9 mouse cellular contexts compared by ENCODE assay signal in genomic region chr10:115051602-115052001, GRCm38 (mm10).
A peak's percentile ranks its signal among the peaks of the same experiment; 100 is the strongest.
DNase-seq lines count a peak whose midpoint lies in the region; ATAC-seq and TF ChIP-seq lines count a peak whose summit lies in the region.
"Had no signal": no experiment of that assay in that cellular context is flagged by ENCODE, and none has a peak within 500 bp of the region (broad histone marks: within the 10 kb centered on the region; RNA-seq: fewer than 3 reads in every experiment).

No protein-coding gene starts in this region.

- H3K36me3 ChIP-seq in kidney, embryonic 14.5 days (ENCODE audit: control insufficient read depth, insufficient read depth, low read length): no peaks in the 10 kb centered on the region
- no peaks in the 10 kb centered on the region for H3K36me3 ChIP-seq in testis, adult 2 months (ENCODE audit: control insufficient read depth, insufficient read depth, low read length)
- H3K36me3 ChIP-seq: forebrain, embryonic 15.5 days had no signal

- no peak overlapping the region for H3K9ac ChIP-seq in kidney, embryonic 14.5 days (ENCODE audit: low read depth, low read length)
- H3K9ac ChIP-seq: forebrain, embryonic 15.5 days had no signal

- ATAC-seq in kidney, embryonic 14.5 days (ENCODE audit: low FRiP score, low TSS enrichment): no peak
- no peak for ATAC-seq in CD4-positive, CD25-positive, alpha-beta regulatory T cell, adult 4 months
- ATAC-seq: forebrain, embryonic 15.5 days had no signal

- H3K4me1 ChIP-seq in kidney, embryonic 14.5 days (ENCODE audit: control insufficient read depth, insufficient read depth, low read length): no peaks in the 10 kb centered on the region
- H3K4me1 ChIP-seq in testis, adult 2 months (ENCODE audit: control insufficient read depth, insufficient read depth, low read length): peaks cover 5% of the 10 kb centered on the region; the same call in 1 of the 2 replicates
- H3K4me1 ChIP-seq: forebrain, embryonic 15.5 days had no signal

- intact Hi-C loops in gastrocnemius, postnatal 14 days (cut with DNase I; ENCODE audit: low total_unique reads): no loop called here

- no peaks in the 10 kb centered on the region for H3K27me3 ChIP-seq in kidney, embryonic 14.5 days (ENCODE audit: control insufficient read depth, insufficient read depth, low read length)
- no peaks in the 10 kb centered on the region for H3K27me3 ChIP-seq in testis, adult 2 months (ENCODE audit: control insufficient read depth, insufficient read depth, low read length)
- H3K27me3 ChIP-seq: forebrain, embryonic 15.5 days had no signal

- TF ChIP-seq POLR2A in testis, adult 2 months (IDR thresholded peaks at IDR 0.05; ENCODE audit: control insufficient read depth, low read depth, low read length): no peak

- TF ChIP-seq CTCF in testis, adult 2 months (IDR thresholded peaks at IDR 0.05; ENCODE audit: control insufficient read depth, insufficient read depth, insufficient replicate concordance, low read depth, low read length): peak; percentile 79; the same call in 1 of the 2 replicates

- no peak overlapping the region for H3K27ac ChIP-seq in kidney, embryonic 14.5 days (ENCODE audit: low read depth, low read length)
- H3K27ac ChIP-seq in testis, adult 2 months (ENCODE audit: control insufficient read depth, insufficient read depth, low read depth, low read length): no peak overlapping the region
- H3K27ac ChIP-seq: forebrain, embryonic 15.5 days had no signal

- 68% methylated on average over 4 of the region's 4 CpGs for WGBS in kidney, embryonic 14.5 days

- peaks cover 6% of the 10 kb centered on the region; the same call in 1 of the 2 replicates for H3K9me3 ChIP-seq in kidney, embryonic 14.5 days (ENCODE audit: control insufficient read depth, low read length)
- H3K9me3 ChIP-seq: forebrain, embryonic 15.5 days had no signal

- H3K4me2 ChIP-seq in kidney, embryonic 14.5 days (replicated peaks; ENCODE audit: low read depth, low read length): no peak overlapping the region
- H3K4me2 ChIP-seq: forebrain, embryonic 15.5 days had no signal

- no peak overlapping the region for H3K4me3 ChIP-seq in kidney, embryonic 14.5 days (ENCODE audit: low read length)
- no peak overlapping the region for H3K4me3 ChIP-seq in testis, adult 2 months (ENCODE audit: control insufficient read depth, low read depth, low read length)
- H3K4me3 ChIP-seq: forebrain, embryonic 15.5 days had no signal

- DNase-seq in kidney, adult 9 months: peak; percentile 3
- no peak for DNase-seq in testis, postnatal 10 days (ENCODE audit: low spot score)
- peak; percentile 27 for DNase-seq in cerebellum, adult 11-12 months
- no peak for DNase-seq in gastrocnemius, postnatal 14 days
- DNase-seq: thymus, postnatal 14 days had no signal

Comparison
In these comparisons a context has a peak if more than half of its experiments do, and no peak if none do; other contexts are left out.
1. DNase-seq: peak in kidney, adult 9 months (single experiment) and cerebellum, adult 11-12 months (single experiment); none in testis, postnatal 10 days (single experiment) and gastrocnemius, postnatal 14 days (single experiment).